Mouse (Mus musculus): ENCODE results near the gene Pde1a. TPM values are rescaled to one million over a fixed set of nuclear protein-coding genes. Genes with fewer than 3 reads are reported as not detected.

Pde1a gene
- polyA plus RNA-seq, 1 experiment from 2014 or later, result 72.5 TPM

- Histone ChIP-seq H3K9me3 (ENCODE audit: control insufficient read depth, low read depth, low read length) (no peaks in the 10 kb centered on the region), H3K36me3 (ENCODE audit: control insufficient read depth, insufficient read depth, low read length) (no peaks in the 10 kb centered on the region), H3K9ac (replicated peaks; ENCODE audit: low read depth, low read length) (no peak overlapping the region), H3K4me3 (ENCODE audit: low read depth, low read length) (no peak overlapping the region), H3K27ac (ENCODE audit: low read length) (no peak overlapping the region), H3K4me1 (ENCODE audit: control insufficient read depth, insufficient read depth, low read length) (no peaks in the 10 kb centered on the region), H3K4me2 (replicated peaks; ENCODE audit: low read depth, low read length) (no peak overlapping the region), H3K27me3 (ENCODE audit: control insufficient read depth, insufficient read depth, low read length) (no peaks in the 10 kb centered on the region)
- 31% methylated on average over 7 of the region's 7 CpGs for WGBS
- ATAC-seq (ENCODE audit: insufficient number of reproducible peaks, insufficient read depth, low FRiP score, low read depth), result no peak
These were observed 330.6 kb downstream of the Pde1a start for GRCm38 (mm10) chr2:79798627-79799026.

- Histone ChIP-seq H3K27me3 (ENCODE audit: control insufficient read depth, insufficient read depth, low read length) (no peaks in the 10 kb centered on the region), H3K27ac (ENCODE audit: low read length) (no peak overlapping the region), H3K9ac (replicated peaks; ENCODE audit: low read depth, low read length) (no peak overlapping the region), H3K4me2 (replicated peaks; ENCODE audit: low read depth, low read length) (no peak overlapping the region), H3K9me3 (ENCODE audit: control insufficient read depth, low read depth, low read length) (no peaks in the 10 kb centered on the region), H3K4me3 (ENCODE audit: low read depth, low read length) (no peak overlapping the region), H3K4me1 (ENCODE audit: control insufficient read depth, insufficient read depth, low read length) (no peaks in the 10 kb centered on the region), H3K36me3 (ENCODE audit: control insufficient read depth, insufficient read depth, low read length) (no peaks in the 10 kb centered on the region)
- 58% methylated on average over 2 of the region's 2 CpGs for WGBS
- no peak for ATAC-seq (ENCODE audit: insufficient number of reproducible peaks, insufficient read depth, low FRiP score, low read depth)
These were observed 331.8 kb downstream of the Pde1a start for GRCm38 (mm10) chr2:79797444-79797843.

- Histone ChIP-seq H3K27me3 (ENCODE audit: control insufficient read depth, insufficient read depth, low read length) (no peaks in the 10 kb centered on the region), H3K4me3 (ENCODE audit: low read depth, low read length) (no peak overlapping the region), H3K4me1 (ENCODE audit: control insufficient read depth, insufficient read depth, low read length) (no peaks in the 10 kb centered on the region), H3K9ac (replicated peaks; ENCODE audit: low read depth, low read length) (no peak overlapping the region), H3K9me3 (ENCODE audit: control insufficient read depth, low read depth, low read length) (no peaks in the 10 kb centered on the region), H3K36me3 (ENCODE audit: control insufficient read depth, insufficient read depth, low read length) (no peaks in the 10 kb centered on the region), H3K27ac (ENCODE audit: low read length) (no peak overlapping the region), H3K4me2 (replicated peaks; ENCODE audit: low read depth, low read length) (no peak overlapping the region)
- WGBS, result 44% methylated on average over 2 of the region's 2 CpGs
- no peak for ATAC-seq (ENCODE audit: insufficient number of reproducible peaks, insufficient read depth, low FRiP score, low read depth)
These were observed 336.1 kb downstream of the Pde1a start for GRCm38 (mm10) chr2:79793186-79793585.

- no peaks in the 10 kb centered on the region for H3K36me3 ChIP-seq (ENCODE audit: control insufficient read depth, insufficient read depth, low read length)
These were observed 342.8 kb downstream of the Pde1a start for GRCm38 (mm10) chr2:79786467-79786866.

GRCm38 (mm10) chr2:79785541-79786134 is 343.6 kb downstream of the Pde1a start:
- H3K36me3 ChIP-seq (ENCODE audit: control insufficient read depth, insufficient read depth, low read length), result no peaks in the 10 kb centered on the region
- no peaks in the 10 kb centered on the region for H3K9me3 ChIP-seq (ENCODE audit: control insufficient read depth, low read depth, low read length)
- no peak overlapping the region for H3K4me3 ChIP-seq (ENCODE audit: low read depth, low read length)
- H3K4me2 ChIP-seq (replicated peaks; ENCODE audit: low read depth, low read length), result peak overlapping the region; percentile 20; the same call in 1 of the 2 replicates
- H3K4me1 ChIP-seq (ENCODE audit: control insufficient read depth, insufficient read depth, low read length), result peaks cover 6% of the 10 kb centered on the region
- ATAC-seq (ENCODE audit: insufficient number of reproducible peaks, insufficient read depth, low FRiP score, low read depth), result peak; percentile 87; the same call in 1 of the 2 replicates
- WGBS, result 27% methylated on average over 8 of the region's 8 CpGs
- no peaks in the 10 kb centered on the region for H3K27me3 ChIP-seq (ENCODE audit: control insufficient read depth, insufficient read depth, low read length)
- peak overlapping the region; percentile 90 for H3K27ac ChIP-seq (ENCODE audit: low read length)
- H3K9ac ChIP-seq (replicated peaks; ENCODE audit: low read depth, low read length), result no peak overlapping the region

More at GRCm38 (mm10) chr2:79786467-79786866, 342.8 kb downstream of the Pde1a start:
- no peak for ATAC-seq (ENCODE audit: insufficient number of reproducible peaks, insufficient read depth, low FRiP score, low read depth)
- WGBS, result 79% methylated on average over 11 of the region's 11 CpGs
- Histone ChIP-seq H3K27me3 (ENCODE audit: control insufficient read depth, insufficient read depth, low read length) (no peaks in the 10 kb centered on the region), H3K9me3 (ENCODE audit: control insufficient read depth, low read depth, low read length) (no peaks in the 10 kb centered on the region), H3K4me3 (ENCODE audit: low read depth, low read length) (no peak overlapping the region), H3K4me1 (ENCODE audit: control insufficient read depth, insufficient read depth, low read length) (peaks cover 6% of the 10 kb centered on the region), H3K27ac (ENCODE audit: low read length) (peak overlapping the region; percentile 90), H3K4me2 (replicated peaks; ENCODE audit: low read depth, low read length) (no peak overlapping the region), H3K9ac (replicated peaks; ENCODE audit: low read depth, low read length) (no peak overlapping the region)

Other genes with a start within 250 kb of the Pde1a start
- gene Prdx6b, start 163.0 kb upstream of the Pde1a start, polyA plus RNA-seq (2014; fragmentation: Nextera tagmentation; extraction: Ambion mirVana), result not detected in 2 replicates
- 91.8 and 99.3 TPM in 2 replicates for gene Dnajc10, start 186.0 kb upstream of the Pde1a start, polyA plus RNA-seq (2014; fragmentation: Nextera tagmentation; extraction: Ambion mirVana)